Mouse (Mus musculus) lung, postnatal 36 days (tissue): ENCODE results near the gene Itpr1.

Experiments used
- DNase-seq: peaks from one replicate; pipeline ENCODE4 v3.0.0; 2022; ENCODE audit warnings: mixed read lengths

Itpr1 gene

GRCm38 (mm10) chr6:108401412-108401955, 188.6 kb downstream of the Itpr1 start:
- no peak for DNase-seq

GRCm38 (mm10) chr6:108404736-108405135, 191.8 kb downstream of the Itpr1 start:
- DNase-seq, result peak; percentile 62

GRCm38 (mm10) chr6:108408053-108408452, 195.2 kb downstream of the Itpr1 start:
- DNase-seq, result peak; percentile 72

- DNase-seq, result no peak
Measured at GRCm38 (mm10) chr6:108408726-108409125, 195.8 kb downstream of the Itpr1 start.

GRCm38 (mm10) chr6:108410771-108411170, 197.9 kb downstream of the Itpr1 start:
- DNase-seq, result peak; percentile 82

- DNase-seq, result peak; percentile 40
Measured at GRCm38 (mm10) chr6:108411201-108411600, 198.3 kb downstream of the Itpr1 start.

GRCm38 (mm10) chr6:108413006-108413405, 200.1 kb downstream of the Itpr1 start:
- peak; percentile 76 for DNase-seq

GRCm38 (mm10) chr6:108413593-108413992, 200.7 kb downstream of the Itpr1 start:
- DNase-seq, result no peak

GRCm38 (mm10) chr6:108415847-108416246, 203.0 kb downstream of the Itpr1 start:
- DNase-seq, result no peak

- peak; percentile 74 for DNase-seq
Measured at GRCm38 (mm10) chr6:108417508-108417907, 204.6 kb downstream of the Itpr1 start.

- DNase-seq, result peak; percentile 64
Measured at GRCm38 (mm10) chr6:108418218-108418617, 205.3 kb downstream of the Itpr1 start.

GRCm38 (mm10) chr6:108424749-108425584, 212.1 kb downstream of the Itpr1 start:
- DNase-seq, result no peak

GRCm38 (mm10) chr6:108426789-108427188, 213.9 kb downstream of the Itpr1 start:
- peak; percentile 94 for DNase-seq

- no peak for DNase-seq
Measured at GRCm38 (mm10) chr6:108428383-108428782, 215.5 kb downstream of the Itpr1 start.

GRCm38 (mm10) chr6:108429950-108430349, 217.1 kb downstream of the Itpr1 start:
- no peak for DNase-seq

- no peak for DNase-seq
Measured at GRCm38 (mm10) chr6:108431193-108431592, 218.3 kb downstream of the Itpr1 start.

- peak; percentile 51 for DNase-seq
Measured at GRCm38 (mm10) chr6:108432836-108433235, 219.9 kb downstream of the Itpr1 start.

- DNase-seq, result no peak
Measured at GRCm38 (mm10) chr6:108434816-108435215, 221.9 kb downstream of the Itpr1 start.

GRCm38 (mm10) chr6:108435467-108435866, 222.6 kb downstream of the Itpr1 start:
- DNase-seq, result no peak

GRCm38 (mm10) chr6:108436608-108437007, 223.7 kb downstream of the Itpr1 start:
- peak; percentile 36 for DNase-seq

- DNase-seq, result no peak
Measured at GRCm38 (mm10) chr6:108441290-108441689, 228.4 kb downstream of the Itpr1 start.

- peak; percentile 38 for DNase-seq
Measured at GRCm38 (mm10) chr6:108442291-108442690, 229.4 kb downstream of the Itpr1 start.

- DNase-seq, result no peak
Measured at GRCm38 (mm10) chr6:108444435-108444834, 231.5 kb downstream of the Itpr1 start.

- DNase-seq, result no peak
Measured at GRCm38 (mm10) chr6:108445006-108445405, 232.1 kb downstream of the Itpr1 start.
